Mouse (Mus musculus): ENCODE measurements around the gene Celf1.

The Celf1 gene

GRCm38 (mm10) chr2:90921178-90921577 is 19.0 kb upstream of the Celf1 start:
- no peak for TF ChIP-seq GATA4 (IDR thresholded peaks at IDR 0.05; ENCODE audit: insufficient replicate concordance, low read length)

GRCm38 (mm10) chr2:90922636-90923035 is 17.5 kb upstream of the Celf1 start:
- TF ChIP-seq GATA4 (IDR thresholded peaks at IDR 0.05; ENCODE audit: insufficient replicate concordance, low read length): no peak

- peak; percentile 67; the same call in 1 of the 2 replicates for TF ChIP-seq GATA4 (IDR thresholded peaks at IDR 0.05; ENCODE audit: insufficient replicate concordance, low read length)
Measured at GRCm38 (mm10) chr2:90928566-90928965, 11.6 kb upstream of the Celf1 start.

- peak; percentile 82; the same call in 1 of the 2 replicates for TF ChIP-seq GATA4 (IDR thresholded peaks at IDR 0.05; ENCODE audit: insufficient replicate concordance, low read length)
Measured at GRCm38 (mm10) chr2:90931829-90932228, 8.4 kb upstream of the Celf1 start.

- TF ChIP-seq GATA4 (IDR thresholded peaks at IDR 0.05; ENCODE audit: insufficient replicate concordance, low read length): no peak
Measured at GRCm38 (mm10) chr2:90932273-90932672, 7.9 kb upstream of the Celf1 start.

GRCm38 (mm10) chr2:90938362-90938761 is 1.8 kb upstream of the Celf1 start:
- no peak for TF ChIP-seq GATA4 (IDR thresholded peaks at IDR 0.05; ENCODE audit: insufficient replicate concordance, low read length)

- TF ChIP-seq GATA4 (IDR thresholded peaks at IDR 0.05; ENCODE audit: insufficient replicate concordance, low read length): no peak
Measured at GRCm38 (mm10) chr2:90939750-90940149, 432 bp upstream of the Celf1 start.

GRCm38 (mm10) chr2:90941744-90942143 is 1.6 kb downstream of the Celf1 start:
- TF ChIP-seq GATA4 (IDR thresholded peaks at IDR 0.05; ENCODE audit: insufficient replicate concordance, low read length): no peak

GRCm38 (mm10) chr2:90950149-90950548 is 10.0 kb downstream of the Celf1 start:
- no peak for TF ChIP-seq GATA4 (IDR thresholded peaks at IDR 0.05; ENCODE audit: insufficient replicate concordance, low read length)

- no peak for TF ChIP-seq GATA4 (IDR thresholded peaks at IDR 0.05; ENCODE audit: insufficient replicate concordance, low read length)
Measured at GRCm38 (mm10) chr2:90950582-90951194, 10.5 kb downstream of the Celf1 start.

GRCm38 (mm10) chr2:90953461-90953860 is 13.3 kb downstream of the Celf1 start:
- no peak for TF ChIP-seq GATA4 (IDR thresholded peaks at IDR 0.05; ENCODE audit: insufficient replicate concordance, low read length)

GRCm38 (mm10) chr2:90956053-90956452 is 15.9 kb downstream of the Celf1 start:
- no peak for TF ChIP-seq GATA4 (IDR thresholded peaks at IDR 0.05; ENCODE audit: insufficient replicate concordance, low read length)

- no peak for TF ChIP-seq GATA4 (IDR thresholded peaks at IDR 0.05; ENCODE audit: insufficient replicate concordance, low read length)
Measured at GRCm38 (mm10) chr2:90958856-90959255, 18.7 kb downstream of the Celf1 start.

- TF ChIP-seq GATA4 (IDR thresholded peaks at IDR 0.05; ENCODE audit: insufficient replicate concordance, low read length): no peak
Measured at GRCm38 (mm10) chr2:90960012-90960411, 19.8 kb downstream of the Celf1 start.

GRCm38 (mm10) chr2:90963304-90963703 is 23.1 kb downstream of the Celf1 start:
- no peak for TF ChIP-seq GATA4 (IDR thresholded peaks at IDR 0.05; ENCODE audit: insufficient replicate concordance, low read length)

- TF ChIP-seq GATA4 (IDR thresholded peaks at IDR 0.05; ENCODE audit: insufficient replicate concordance, low read length): no peak
Measured at GRCm38 (mm10) chr2:90964811-90965465, 24.8 kb downstream of the Celf1 start.
